Mouse (Mus musculus): Measurements from ENCODE around the gene Tceal9.
"Not testable (repeated sequence)": the region's sequence is repeated elsewhere in the genome, so short reads cannot be mapped to it uniquely, and the experiment has no call there.

GRCm38 (mm10) chrX:136214729-136215677 is 29.9 kb upstream of the Tceal9 start, which contains the start of the genes Tceal7 and Bex1:
- TF ChIP-seq POLR2A (IDR thresholded peaks at IDR 0.05; ENCODE audit: low read depth, low read length); POLR2AphosphoS2 (IDR thresholded peaks at IDR 0.05; ENCODE audit: low read depth, low read length); SIN3A (IDR thresholded peaks at IDR 0.05; ENCODE audit: low read length); CTCF (conservative IDR thresholded peaks at IDR 0.05 in 1 of 2, IDR thresholded peaks at IDR 0.05 in 1 of 2; ENCODE audit: low read depth in 2 of 2, low read length in 2 of 2); TCF12 (IDR thresholded peaks at IDR 0.05; ENCODE audit: low read depth, low read length); CHD1 (IDR thresholded peaks at IDR 0.05; ENCODE audit: low read depth, low read length); HCFC1 (IDR thresholded peaks at IDR 0.05; ENCODE audit: low read depth, low read length); EP300 (IDR thresholded peaks at IDR 0.05; ENCODE audit: low read length); NELFE (IDR thresholded peaks at IDR 0.05; ENCODE audit: low read depth, low read length); E2F4 (IDR thresholded peaks at IDR 0.05; ENCODE audit: insufficient replicate concordance, low read depth, low read length); MAX (IDR thresholded peaks at IDR 0.05; ENCODE audit: low read length); MEF2A (IDR thresholded peaks at IDR 0.05; ENCODE audit: borderline replicate concordance, low read depth, low read length); ZNF384 (IDR thresholded peaks at IDR 0.05; ENCODE audit: low read depth, low read length); MYC (IDR thresholded peaks at IDR 0.05; ENCODE audit: low read depth, low read length): not testable (repeated sequence)
